Mouse (Mus musculus) E14TG2a.4 (cell line): Measurements from ENCODE around the gene Plekha5.

ENCODE experiments used
- CTCF ChIP-seq: conservative IDR thresholded peaks from 2 replicates; pipeline ENCODE4 v1.5.1; 2014; ENCODE audit warnings: low read length
- POU5F1 ChIP-seq: IDR thresholded peaks from 2 replicates; pipeline ENCODE4 v1.6.1; 2014; ENCODE audit warnings: low read length, borderline replicate concordance

- TF ChIP-seq CTCF (no peak), POU5F1 (no peak)
These were observed 611 bp upstream of the Plekha5 start for GRCm38 (mm10) chr6:140423041-140423845.
